Mouse (Mus musculus): ENCODE measurements at regions not wholly inside any gene's neighbourhood (a gene's known extent, or its start where the extent isn't known, plus 50 kb on each side); places are given as distances from the start of the nearest gene placed in this dataset.

DNA sequence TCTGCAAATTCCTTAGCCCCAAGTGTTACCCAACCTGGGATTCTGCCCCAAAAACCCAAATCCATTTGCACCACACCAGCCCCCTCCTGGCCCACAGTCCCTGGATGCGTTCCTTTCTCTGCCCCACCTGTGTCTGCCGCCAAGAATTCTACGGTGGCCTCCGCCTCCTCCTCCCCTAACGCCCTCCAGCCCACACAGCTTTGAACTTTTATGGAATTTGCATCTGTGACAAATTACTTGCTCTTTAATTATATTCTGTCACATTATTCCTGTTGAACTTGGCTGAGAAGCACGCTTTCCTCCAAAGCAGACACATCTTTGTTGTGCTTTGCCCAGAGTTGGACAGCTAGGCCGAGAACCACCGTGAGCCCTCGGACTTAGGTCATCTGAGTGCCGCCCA, 131.8 kb upstream of the Cops8 start:
- DNase-seq = no peak

DNA sequence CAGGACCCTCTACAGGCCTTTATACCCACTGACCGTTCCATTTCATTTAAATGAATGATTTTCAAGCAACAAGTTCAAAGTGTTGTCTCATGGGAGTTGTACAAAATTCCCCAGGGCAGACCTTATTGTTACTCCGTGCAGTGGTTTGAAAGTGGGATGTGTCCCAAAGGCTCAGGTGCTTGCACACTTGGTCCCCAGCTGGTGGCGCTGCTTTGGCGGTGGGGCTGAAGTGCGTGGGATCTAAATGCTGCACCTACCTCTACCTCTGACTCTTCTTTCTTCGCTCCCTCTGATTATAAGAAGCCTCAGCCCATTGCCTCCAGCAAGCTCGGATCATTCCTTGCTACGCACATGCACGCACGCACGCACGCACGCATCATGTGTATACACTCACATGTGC, 131.0 kb upstream of the Cops8 start:
- DNase-seq = no peak

DNA sequence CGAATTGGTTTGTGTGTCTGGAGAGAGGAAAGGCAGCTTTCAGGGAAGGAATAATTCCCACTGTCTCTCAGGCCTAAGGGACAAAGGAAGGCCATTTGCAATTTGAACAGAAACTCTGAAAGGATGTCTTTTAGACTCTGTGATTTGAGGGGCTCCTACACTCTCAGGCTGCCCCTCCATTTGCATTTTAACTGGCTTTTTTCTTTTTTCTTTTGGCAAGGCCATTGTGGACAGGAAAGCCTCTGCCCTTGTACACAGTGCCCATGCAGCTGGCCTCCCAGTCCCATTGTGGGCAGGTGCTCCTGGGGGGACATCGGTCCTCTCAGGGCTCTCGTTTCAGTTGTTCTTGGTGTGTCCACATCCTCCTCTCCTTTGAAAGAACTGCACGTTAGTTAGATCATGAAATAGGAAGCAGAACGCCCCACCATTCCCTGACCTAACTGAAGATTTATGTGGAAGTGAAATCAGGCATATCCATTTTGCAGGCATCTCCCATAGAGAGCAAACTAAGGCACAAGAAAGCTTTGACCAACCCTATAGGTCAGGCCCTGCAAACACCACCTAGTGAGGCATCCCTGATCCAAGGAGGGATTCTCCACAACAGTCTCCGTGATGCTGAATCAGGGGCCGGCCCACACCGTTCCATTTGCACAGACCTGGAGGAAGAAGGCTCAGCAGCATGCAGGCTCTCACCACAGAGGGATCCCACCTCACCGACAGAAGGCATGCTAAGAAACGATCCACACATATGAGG, 127.5 kb upstream of the Cops8 start:
- DNase-seq = no peak

DNA sequence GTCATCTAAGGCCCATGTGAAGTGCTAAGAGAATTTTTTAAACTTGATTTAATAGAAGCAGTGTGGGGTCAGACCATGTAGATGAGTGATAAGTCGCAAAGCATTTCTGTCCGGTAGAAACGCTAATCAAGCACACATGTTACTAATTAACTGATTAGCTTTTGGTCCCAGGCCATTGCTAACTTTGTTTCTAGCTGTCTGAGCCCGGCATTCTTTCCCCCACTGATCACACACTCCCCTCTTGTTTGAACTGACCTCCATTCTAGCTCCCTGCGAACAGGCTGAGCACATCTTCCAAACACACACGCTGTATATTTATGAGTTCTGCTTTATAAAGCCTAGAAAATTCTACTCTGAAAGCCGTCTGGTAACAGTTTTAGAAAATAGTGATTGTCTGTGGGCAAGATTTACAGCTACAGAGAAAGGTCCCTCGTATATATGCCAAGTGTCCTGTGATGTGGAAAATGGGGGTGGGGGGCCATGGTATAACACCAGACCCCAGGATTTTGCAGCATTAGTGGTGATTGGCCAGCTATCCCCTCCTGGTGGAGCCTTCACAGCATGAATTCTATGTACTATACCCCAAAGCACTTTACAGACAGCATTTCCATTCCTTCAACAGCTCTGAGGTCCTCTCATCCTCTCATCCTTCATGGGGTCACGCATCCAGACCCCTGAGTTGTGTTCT, 126.1 kb upstream of the Cops8 start:
- no peak for DNase-seq

DNA sequence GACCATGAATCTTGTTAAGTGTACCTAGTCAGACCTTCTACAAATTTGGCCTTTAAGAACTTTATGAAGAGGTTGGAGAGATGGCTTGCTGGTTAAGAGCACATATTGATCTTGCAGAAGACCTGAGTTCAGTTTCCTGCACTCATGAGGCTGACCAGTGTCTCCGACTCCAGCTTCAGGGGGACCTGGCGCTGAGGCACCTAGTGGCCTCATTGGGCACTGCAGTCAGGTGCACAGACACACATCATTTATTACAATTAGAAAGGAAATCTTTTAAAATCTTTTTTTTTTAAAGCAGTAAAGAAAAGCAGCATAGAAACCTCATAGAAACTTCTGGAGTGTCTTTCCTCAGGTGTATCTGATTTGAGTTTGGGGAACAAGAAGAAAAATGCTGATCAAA, 123.9 kb upstream of the Cops8 start:
- no peak for DNase-seq

DNA sequence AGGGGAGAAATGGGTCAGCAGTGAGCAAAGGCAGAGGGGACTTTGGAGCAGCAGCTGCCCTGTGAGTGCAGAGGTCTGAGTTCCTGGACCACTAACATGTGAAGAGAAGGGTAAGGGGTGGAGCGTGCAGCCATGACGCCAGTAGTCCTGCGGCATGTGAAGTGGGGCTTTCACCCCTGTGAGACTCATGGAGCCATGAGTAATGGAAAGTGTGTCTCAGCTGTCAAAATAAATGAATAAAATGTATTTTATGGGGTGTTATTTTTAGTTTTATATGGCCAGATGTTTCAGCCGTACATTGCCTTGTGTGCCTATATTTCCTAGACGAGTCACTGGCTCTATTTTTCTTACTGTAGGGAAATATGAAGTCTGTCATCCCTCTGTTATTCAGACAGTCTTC, 121.5 kb upstream of the Cops8 start:
- no peak for DNase-seq

DNA sequence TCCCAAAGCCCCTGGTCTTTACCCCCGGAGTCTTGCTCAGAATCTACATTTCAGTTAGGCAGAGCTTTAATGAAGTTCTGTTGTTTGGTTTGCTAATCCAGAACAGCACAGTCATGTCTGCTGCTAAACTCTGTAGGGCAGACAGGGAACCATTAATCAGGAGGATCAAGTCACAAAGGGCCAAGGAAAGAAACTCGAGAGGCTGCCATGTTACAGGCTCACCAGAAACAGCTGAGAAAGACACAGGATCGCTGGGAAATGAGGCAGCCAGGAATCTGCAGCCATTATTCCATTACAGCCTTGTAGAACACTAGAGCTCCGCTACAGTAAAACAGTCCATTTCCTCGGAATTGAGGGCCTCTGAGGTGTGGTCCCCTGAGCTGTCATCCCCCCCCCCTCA, 121.1 kb upstream of the Cops8 start:
- DNase-seq = no peak

DNA sequence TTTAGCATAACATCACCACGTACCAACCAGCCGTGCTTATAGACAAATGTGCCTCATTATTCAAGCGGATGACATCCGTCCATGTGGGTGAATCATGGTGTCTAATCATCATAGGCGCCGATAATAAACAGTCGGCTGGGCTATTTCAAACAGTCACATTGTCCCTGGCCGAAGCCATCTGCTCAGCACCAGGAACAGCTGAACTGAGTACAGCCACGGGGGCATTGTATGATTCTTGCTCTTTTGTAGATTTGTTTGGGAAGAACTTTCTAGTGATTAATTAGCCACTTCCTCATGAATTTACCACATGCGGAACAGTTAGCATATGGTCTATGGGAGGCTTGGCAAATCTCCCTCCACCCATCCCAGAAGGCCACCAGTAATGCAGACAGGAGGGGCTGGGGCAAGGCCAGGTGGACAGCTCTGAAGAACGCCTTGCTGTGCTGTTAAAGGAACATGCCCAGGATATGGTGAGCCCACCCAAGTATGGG, 116.4 kb upstream of the Cops8 start:
- DNase-seq = peak; percentile 75 to 80

DNA sequence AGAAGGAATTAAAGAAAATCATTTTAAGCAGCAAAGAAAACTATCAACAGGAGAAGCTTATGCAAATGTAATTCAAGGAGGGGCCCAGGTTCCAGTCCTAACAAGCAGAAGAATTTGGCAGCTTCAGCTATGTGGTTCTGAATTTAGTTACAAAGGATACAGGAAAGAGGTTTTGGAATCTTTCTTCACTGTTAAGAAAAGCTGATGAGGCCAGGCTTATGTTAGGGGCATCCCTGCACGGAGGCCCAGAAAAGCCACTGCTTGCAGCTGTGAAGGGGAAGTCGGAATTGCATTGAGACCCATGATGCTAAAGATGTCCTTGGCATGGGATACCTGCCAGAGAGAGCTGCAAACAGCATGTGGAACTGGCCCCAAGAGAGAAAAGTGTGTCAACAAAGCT, 114.9 kb upstream of the Cops8 start:
- DNase-seq = no peak

DNA sequence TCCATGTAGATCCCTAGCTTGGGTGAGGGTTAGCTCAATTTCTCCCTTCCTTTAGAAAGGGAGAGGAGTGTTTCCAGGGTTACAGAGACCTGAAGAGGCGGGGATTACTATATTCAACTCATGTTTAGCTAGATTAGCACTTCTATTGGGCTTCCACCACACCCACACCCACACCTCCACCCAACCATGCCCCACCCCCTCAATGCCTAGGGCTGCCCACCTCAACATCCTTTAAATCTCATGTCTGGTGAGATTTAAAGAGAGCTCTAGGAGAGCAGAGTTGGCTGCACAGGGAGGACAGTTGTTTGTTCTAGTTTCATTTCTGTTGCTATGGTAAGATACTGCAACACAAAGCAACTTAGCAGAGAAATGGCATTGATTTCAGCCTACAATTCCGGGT, 113.8 kb upstream of the Cops8 start:
- DNase-seq = no peak

DNA sequence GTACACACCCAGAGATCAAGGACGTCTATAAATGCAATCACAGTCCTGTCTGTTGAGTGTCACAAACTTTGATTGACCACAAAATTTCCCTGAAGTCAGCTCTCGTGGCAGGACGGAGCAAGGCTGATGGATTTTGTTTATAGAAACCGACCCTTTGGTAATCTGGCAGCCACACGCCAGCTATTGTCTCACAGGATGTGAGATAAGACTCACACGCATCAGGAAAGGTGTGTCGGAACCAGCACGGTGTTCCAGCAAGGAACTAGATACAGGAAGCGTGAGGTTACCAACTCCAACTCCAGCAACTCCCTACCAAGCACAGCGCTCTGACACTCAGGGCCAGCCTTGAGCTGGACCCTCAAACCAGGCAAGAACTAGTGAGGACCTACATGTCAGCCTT, 112.4 kb upstream of the Cops8 start:
- no peak for DNase-seq

DNA sequence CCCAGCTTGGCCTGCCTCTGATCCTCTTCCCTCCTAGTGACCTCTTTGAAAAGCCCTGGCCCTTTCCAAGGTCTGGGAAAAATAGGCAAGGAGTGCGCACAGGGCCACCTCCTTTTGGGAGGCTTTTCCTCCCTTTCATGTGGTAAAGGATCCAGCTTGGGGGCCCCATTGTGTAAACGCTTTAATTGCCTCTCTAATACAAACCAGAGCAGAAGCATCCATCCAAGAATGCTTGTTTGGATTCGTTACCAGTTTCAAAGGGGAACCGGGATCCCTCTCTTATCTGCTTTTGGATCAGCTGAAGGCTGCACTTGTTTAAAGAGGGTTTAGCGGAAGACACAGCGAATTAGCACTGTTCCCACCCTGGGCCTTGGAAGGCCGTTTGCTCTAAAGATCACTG, 109.3 kb upstream of the Cops8 start:
- no peak for DNase-seq

DNA sequence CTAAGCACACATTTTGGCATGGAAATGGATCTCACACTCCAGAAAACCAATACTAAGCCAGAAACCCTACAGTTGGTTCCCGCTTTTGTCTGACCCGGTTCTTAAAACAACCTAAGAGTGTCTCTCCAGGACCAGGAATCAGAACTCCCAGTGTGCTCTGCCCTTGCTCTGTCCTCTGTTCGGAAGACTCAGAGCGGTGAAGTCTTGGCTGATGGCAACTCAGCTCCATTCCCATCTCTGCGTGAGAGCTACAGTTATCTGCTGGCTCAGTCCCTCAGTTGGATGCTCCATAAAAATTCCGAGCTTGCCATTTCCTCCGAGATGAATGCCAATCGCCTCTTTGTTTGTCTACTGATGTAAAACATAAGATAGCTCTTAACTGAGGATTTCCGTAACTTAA, 107.6 kb upstream of the Cops8 start:
- DNase-seq = peak; percentile 17 to 22

DNA sequence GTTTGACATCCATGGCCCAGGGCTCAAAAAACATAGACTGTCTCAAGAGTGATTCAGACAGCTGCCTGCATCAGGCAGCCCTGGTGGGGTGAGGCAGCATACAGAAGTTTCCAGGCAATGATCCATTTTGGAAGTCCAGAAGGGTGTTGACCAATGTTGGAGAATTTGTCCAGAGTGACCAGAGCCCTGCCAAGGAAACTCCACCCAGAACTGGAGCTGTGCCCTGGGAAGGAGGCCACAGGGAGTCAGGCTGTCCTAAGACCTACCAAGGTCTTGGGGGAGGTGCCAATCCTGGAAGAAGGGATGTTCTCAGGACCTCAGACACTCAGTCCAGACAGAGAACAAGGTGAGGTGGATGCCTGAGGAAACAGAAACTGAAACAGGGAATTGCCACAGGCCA, 105.2 kb upstream of the Cops8 start:
- DNase-seq = no peak

DNA sequence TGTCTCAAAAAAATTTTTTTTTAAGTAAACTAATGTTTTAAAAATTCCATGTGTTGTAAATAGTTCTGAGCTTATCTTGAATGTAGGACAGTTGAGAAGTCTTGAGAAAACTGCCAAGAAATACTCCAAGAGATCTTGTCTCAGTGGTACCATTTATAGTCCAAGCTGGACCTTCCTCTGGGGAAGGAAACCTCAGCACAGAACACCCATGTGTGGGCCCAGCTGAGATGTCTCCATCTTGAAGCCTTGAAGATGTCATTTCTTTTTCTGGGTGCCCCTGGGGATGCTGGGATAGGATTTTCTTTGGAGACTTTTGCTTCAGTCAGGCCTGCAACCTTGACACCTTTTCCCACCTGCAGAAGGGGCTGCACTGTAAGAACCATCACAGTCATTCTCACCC, 101.4 kb upstream of the Cops8 start:
- no peak for DNase-seq

DNA sequence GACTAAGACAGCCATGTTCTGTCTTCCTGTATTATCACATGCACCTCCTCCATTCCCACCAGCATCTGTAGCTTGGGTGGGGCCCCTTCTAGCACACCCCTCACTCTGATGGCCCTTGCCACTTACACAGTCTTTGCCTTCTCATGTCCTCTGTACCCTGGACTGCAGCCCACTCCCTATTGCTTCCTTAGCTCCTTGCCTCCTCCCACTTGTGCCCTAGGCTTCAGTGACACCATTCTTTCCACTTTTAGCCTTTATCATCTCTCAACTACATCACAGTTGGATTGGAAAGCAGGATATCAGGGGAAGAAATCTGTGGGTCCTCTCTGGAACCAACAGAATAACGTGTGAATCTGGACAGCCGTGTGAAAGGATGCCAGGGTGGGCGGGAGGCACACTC, 100.4 kb upstream of the Cops8 start:
- no peak for DNase-seq

DNA sequence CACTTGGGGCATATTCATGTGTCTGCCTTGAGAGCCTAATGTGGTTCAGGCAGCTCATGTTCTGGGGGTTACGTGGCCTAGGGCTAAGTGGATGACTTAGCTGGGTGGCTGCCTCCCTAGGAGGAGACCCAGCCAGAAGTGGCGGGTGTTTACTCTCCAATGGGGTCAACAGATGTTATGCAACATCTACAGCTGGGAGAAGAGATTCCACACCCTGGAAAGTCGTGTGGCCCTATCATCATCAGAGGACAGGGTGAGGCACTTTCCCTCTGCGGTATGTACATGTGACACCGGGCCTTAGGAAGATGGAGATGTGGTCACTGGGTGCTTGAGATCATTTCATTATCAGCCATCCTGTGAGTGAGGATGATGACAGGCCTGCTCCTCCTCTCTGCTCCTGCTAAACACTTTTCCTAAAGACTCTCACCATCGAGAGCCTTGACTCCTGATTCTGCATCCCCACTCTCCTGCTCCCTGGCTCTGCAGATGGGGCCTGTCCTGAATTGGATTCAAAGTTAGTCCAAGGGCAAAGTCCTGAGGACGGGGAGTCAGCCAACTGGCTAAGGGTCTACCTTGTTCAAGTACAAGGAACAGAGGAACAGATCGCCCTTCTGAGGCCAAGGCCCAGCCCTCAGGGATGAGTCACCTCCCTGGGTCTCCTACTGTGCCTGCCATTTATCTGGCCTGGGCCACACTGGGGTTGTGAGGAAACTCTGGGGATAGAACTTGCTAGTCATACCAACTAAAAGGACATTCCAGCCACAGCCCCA, 99.8 kb upstream of the Cops8 start:
- no peak for DNase-seq

DNA sequence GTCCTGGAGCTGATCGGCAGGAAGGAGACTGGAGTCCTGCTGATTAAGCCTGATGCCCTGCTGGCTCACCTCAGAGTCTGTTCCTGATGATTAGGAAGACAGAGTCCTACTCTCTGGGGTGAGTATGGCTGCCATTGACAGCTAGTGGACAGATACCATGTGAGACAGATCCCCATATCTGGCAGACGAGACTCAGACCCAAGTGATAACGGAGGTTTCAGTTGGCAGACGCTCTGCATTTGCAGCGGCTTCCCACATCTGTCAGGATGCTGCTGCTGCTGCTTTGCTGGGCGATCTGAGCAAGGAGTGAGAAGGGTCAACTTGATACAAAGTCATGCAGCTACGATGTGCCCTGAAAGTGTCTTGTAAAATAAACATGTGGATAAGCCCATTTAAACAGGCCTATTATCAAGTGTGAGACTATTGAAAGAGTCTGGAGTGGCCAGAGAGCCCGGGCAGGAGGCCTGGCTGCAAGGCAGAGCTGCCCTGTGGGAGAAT, 98.1 kb upstream of the Cops8 start:
- no peak for DNase-seq

DNA sequence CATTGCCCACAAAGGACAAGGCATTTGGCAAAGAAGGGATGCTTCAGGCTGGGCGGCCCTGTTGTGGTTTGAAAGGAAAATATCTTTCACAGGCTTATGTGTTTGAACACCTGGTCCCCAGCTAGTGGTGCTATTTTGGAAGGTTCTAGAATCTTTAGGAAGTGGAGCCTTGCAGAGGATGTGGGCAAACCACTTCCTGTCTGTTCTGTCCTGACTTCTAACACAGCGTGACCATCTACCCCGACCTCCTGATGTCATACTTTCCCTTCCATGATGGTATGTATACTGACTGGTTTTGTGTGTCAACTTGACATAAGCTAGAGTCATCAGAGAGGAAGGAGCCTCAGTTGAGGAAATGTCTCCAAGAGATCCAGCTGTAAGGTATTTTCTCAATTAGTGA, 97.2 kb upstream of the Cops8 start:
- DNase-seq = no peak

DNA sequence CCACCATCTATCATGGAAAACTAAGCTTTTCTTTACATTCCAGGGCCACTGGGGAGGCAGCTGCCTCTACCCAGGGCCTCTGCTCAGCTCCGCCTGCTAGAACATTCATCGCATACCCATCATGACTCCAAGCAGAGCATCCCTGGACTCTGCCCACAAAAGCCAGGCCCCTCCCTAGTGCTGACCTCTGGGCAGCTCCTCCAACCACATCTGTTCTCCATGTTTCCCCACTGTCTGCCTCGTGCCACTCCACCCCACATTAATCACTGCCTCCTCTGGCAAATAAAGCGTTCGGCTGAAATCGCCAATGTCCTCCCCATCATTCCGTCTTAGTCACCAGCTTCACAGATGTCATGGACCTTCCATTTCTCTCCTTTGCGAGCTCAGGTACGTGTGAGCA, 96.2 kb upstream of the Cops8 start:
- DNase-seq = no peak

DNA sequence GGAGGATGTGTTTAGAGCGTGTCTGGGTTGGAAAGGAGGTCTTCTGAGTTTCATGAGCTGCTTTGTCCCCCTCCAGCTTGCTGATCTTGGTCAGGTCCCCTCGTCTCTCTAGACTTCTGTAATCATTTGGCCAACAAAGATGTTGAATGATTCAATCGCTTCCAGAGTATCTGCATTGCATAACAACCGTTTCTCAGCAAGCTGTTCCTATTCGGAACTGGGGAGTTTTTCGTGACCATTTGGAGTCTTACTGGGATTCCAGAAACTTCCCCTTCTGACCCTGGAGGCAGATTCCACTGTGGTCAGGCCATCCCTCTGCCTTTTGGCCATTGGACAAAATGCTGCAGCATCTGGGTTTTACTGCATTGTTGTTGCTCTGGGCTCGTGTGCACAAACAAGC, 93.4 kb upstream of the Cops8 start:
- DNase-seq = no peak

DNA sequence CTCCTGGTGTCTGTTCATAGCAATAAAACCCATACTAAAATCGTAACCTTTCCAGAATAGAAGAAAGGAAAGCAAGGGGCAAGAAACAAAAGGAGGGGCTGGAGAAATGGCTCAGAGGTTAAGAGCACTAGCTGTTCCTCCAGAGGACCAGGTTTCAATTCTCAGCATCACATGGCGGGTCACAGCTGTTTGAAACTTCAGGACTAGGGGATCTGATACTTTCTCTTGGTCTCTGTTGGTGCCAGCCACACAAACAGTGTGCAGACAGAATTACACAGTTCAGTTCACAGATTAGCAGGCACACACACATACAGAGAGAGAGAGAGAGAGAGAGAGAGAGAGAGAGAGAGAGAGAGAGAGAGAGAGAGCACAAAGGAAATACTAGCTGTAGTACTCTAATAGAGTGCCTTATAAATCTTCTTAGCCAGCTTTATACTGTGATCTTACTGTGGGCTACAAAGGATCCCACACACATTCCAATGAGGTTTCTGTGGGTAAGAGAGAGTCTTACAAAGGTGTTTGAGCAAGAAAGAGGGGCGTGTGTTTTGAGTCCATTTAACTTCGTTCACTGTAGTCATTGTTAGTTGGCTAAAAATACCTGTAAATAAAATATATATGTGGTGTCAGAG, 89.2 kb upstream of the Cops8 start:
- no peak for DNase-seq

DNA sequence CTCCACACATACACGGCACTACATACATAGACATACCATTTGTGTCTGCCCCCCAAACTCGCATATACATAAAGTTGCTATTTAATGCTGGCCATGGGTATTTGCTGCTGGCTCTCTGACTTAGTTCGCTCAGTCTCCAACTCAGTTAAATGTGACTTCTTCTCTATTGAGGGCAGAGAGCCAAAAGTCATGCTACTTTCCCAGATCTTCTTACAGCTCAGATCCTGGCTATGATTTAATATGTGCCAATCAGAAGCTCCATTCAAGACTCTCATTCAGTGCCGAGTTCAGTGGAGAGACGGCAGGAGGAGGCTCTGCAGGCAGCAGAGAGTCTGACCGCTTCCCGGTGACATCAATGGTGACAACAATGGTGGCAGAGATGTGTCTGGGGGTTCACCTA, 88.6 kb upstream of the Cops8 start:
- DNase-seq = no peak
